Mouse (Mus musculus): ENCODE measurements around the gene Bach1.

GRCm38 (mm10) chr16:87665246-87665645 lies 33.5 kb upstream of the Bach1 start:
- TF ChIP-seq POLR2A (IDR thresholded peaks at IDR 0.05; ENCODE audit: low read depth, low read length), result no peak
- TF ChIP-seq CTCF (IDR thresholded peaks at IDR 0.05; ENCODE audit: borderline replicate concordance, insufficient read depth, low read length), result no peak
